Mouse (Mus musculus): ENCODE results near the gene Ahdc1.
A peak's percentile ranks its signal among the peaks of the same experiment; 100 is the strongest.

- TF ChIP-seq POLR2AphosphoS2 (IDR thresholded peaks at IDR 0.05; ENCODE audit: insufficient read length, low read depth) (peak; percentile 6), POLR2A (IDR thresholded peaks at IDR 0.05; ENCODE audit: insufficient read length, low read depth) (no peak), MAX (IDR thresholded peaks at IDR 0.05; ENCODE audit: low read depth) (no peak), USF1 (IDR thresholded peaks at IDR 0.05; ENCODE audit: low read depth) (no peak), CEBPB (IDR thresholded peaks at IDR 0.05; ENCODE audit: insufficient read depth, poor library complexity, severe bottlenecking) (no peak), E2F4 (IDR thresholded peaks at IDR 0.05; ENCODE audit: insufficient read depth) (no peak), TCF12 (IDR thresholded peaks at IDR 0.05; ENCODE audit: insufficient read depth, poor library complexity, severe bottlenecking) (no peak)
Observed at GRCm38 (mm10) chr4:133022217-133022616, 11.2 kb downstream of the Ahdc1 start.

All from myocyte (in vitro differentiated cells).